Mouse (Mus musculus): ENCODE measurements around the gene Hamp.
"Not testable (repeated sequence)": the region's sequence is repeated elsewhere in the genome, so short reads cannot be mapped to it uniquely, and the experiment has no call there.

GRCm38 (mm10) chr7:30924581-30924980 lies 19.3 kb downstream of the Hamp start, which contains the start of gene Hamp2:
- TF ChIP-seq POLR2A (IDR thresholded peaks at IDR 0.05; ENCODE audit: low read depth, low read length); CTCF (IDR thresholded peaks at IDR 0.05; ENCODE audit: extremely low read depth, insufficient read length, insufficient replicate concordance, low read depth, low read length): not testable (repeated sequence)

Measured in small intestine, adult 2 months (tissue).